In the genomic region with DNA sequence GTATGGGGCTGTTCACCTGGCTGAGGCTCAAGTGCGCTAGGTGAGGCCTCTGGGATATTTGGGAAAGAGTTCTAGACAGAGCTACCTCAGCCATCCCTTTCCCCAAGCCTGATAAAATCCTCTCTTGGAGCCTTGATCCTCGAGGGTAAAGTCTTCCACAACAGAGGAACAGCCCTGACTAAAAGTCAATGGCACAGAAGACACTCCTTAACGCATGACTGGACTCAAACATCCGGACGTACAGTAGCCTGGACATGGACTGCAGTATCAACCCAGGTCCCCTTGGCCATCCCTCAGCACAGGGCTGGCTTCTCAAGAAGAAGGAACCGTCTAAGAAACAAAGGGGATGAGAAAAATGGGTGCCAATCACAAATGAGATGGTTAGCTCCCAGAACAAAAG, we compare ENCODE assay signal across 16 mouse cellular contexts. TPM values are rescaled to one million over a fixed set of nuclear protein-coding genes. Genes with fewer than 3 reads are reported as not detected.
DNase-seq lines count a peak whose midpoint lies in the region; ATAC-seq and TF ChIP-seq lines count a peak whose summit lies in the region.
"Had no signal": no experiment of that assay in that cellular context is flagged by ENCODE, and none has a peak within 500 bp of the region (broad histone marks: within the 10 kb centered on the region; RNA-seq: fewer than 3 reads in every experiment).

No protein-coding gene starts in this region.

- H3K27ac ChIP-seq in gastrocnemius, adult 2 months: peak overlapping the region; percentile 53; the same call in 1 of the 2 replicates
- H3K27ac ChIP-seq in neural tube, embryonic 13.5 days (replicated peaks): peak overlapping the region; percentile 18; the same call in 1 of the 2 replicates
- H3K27ac ChIP-seq: heart, embryonic 10.5 days; limb, embryonic 13.5 days; liver, embryonic 15.5 days; midbrain, embryonic 12.5 days had no signal

- 75% methylated on average over 6 of the region's 6 CpGs for WGBS in neural tube, embryonic 13.5 days

- no peaks in the 10 kb centered on the region for H3K9me3 ChIP-seq in neural tube, embryonic 13.5 days
- H3K9me3 ChIP-seq: heart, embryonic 10.5 days; limb, embryonic 13.5 days; liver, embryonic 15.5 days; midbrain, embryonic 12.5 days had no signal

- intact Hi-C loops in gastrocnemius, adult 2 months (cut with DNase I): no loop called here

- no peak overlapping the region for H3K4me3 ChIP-seq in gastrocnemius, adult 2 months
- no peak overlapping the region for H3K4me3 ChIP-seq in neural tube, embryonic 13.5 days
- H3K4me3 ChIP-seq: heart, embryonic 10.5 days; limb, embryonic 13.5 days; liver, embryonic 15.5 days; midbrain, embryonic 12.5 days had no signal

- no peak for TF ChIP-seq CTCF in gastrocnemius, adult 2 months (IDR thresholded peaks at IDR 0.05)

- 0 out of 2 replicates have a peak overlapping the region, but pooled peaks have one; percentile 13 for H3K9ac ChIP-seq in neural tube, embryonic 13.5 days
- H3K9ac ChIP-seq: limb, embryonic 13.5 days; liver, embryonic 15.5 days; midbrain, embryonic 12.5 days had no signal

- no peak for ATAC-seq in neural tube, embryonic 13.5 days (ENCODE audit: low read depth)

- peaks cover 47% of the 10 kb centered on the region for H3K4me1 ChIP-seq in neural tube, embryonic 13.5 days (replicated peaks)

- no peak overlapping the region for H3K4me2 ChIP-seq in neural tube, embryonic 13.5 days
- H3K4me2 ChIP-seq: limb, embryonic 13.5 days; liver, embryonic 15.5 days; midbrain, embryonic 12.5 days had no signal

- no peaks in the 10 kb centered on the region for H3K36me3 ChIP-seq in neural tube, embryonic 13.5 days
- H3K36me3 ChIP-seq: heart, embryonic 10.5 days; limb, embryonic 13.5 days; liver, embryonic 15.5 days had no signal

- peak; percentile 8 for DNase-seq in gastrocnemius, adult 2 months
- DNase-seq in gastrocnemius, postnatal 10 days: no peak
- DNase-seq in kidney, adult 8-10 months: peak; percentile 68 to 71
- DNase-seq in kidney, adult 18-20 months: no peak
- no peak for DNase-seq in neural tube, embryonic 10.5 days (ENCODE audit: extremely low spot score, low spot score)
- DNase-seq in adrenal gland, postnatal 4 days (ENCODE audit: low spot score in 2 of 2): no peak
- DNase-seq: adrenal gland, postnatal 25 days; B cell, adult 2 months; embryo, embryonic 11 days; layer of hippocampus, postnatal 36 days; spleen, adult 18-20 months had no signal

- H3K27me3 ChIP-seq in neural tube, embryonic 13.5 days: no peaks in the 10 kb centered on the region
- H3K27me3 ChIP-seq: limb, embryonic 13.5 days; liver, embryonic 15.5 days; midbrain, embryonic 12.5 days had no signal

RNA-seq across cellular contexts. Expression of a gene that starts 21.3 kb away (rescaled TPM):
- 1 to 10 TPM; 6.5 to 6.6 TPM for total RNA-seq in gastrocnemius, adult 2 months (2021)
- 1 to 10 TPM; 5.6 to 6.0 TPM for total RNA-seq in gastrocnemius, postnatal 10 days (2021)
- 30.9 and 34.0 TPM in 2 replicates for polyA plus RNA-seq in neural tube, embryonic 13.5 days (2015; fragmentation: Nextera tagmentation; extraction: Ambion mirVana)
- total RNA-seq in adrenal gland, postnatal 4 days (2021): 10 to 100 TPM; 46.6 to 57.7 TPM

Comparison
In these comparisons a context has a peak if more than half of its experiments do, and no peak if none do; other contexts are left out.
1. DNase-seq: peak in gastrocnemius, adult 2 months (single experiment) and kidney, adult 8-10 months (2 of 2); none in gastrocnemius, postnatal 10 days (single experiment), kidney, adult 18-20 months (single experiment), neural tube, embryonic 10.5 days (single experiment) and adrenal gland, postnatal 4 days (0 of 2).
2. RNA of a gene that starts 21.3 kb away (total RNA-seq): 46.6 to 57.7 TPM in adrenal gland, postnatal 4 days; 6.5 to 6.6 TPM in gastrocnemius, adult 2 months and 5.6 to 6.0 TPM in gastrocnemius, postnatal 10 days; every median in the first group is over 4 times any median in the second.